Mouse (Mus musculus): ENCODE data around the gene Magi3. TPM values are rescaled to one million over a fixed set of nuclear protein-coding genes. Genes with fewer than 3 reads are reported as not detected.
A peak's percentile ranks its signal among the peaks of the same experiment; 100 is the strongest.

Magi3 gene
- polyA plus RNA-seq, 1 experiment from 2014 or later = 2.0 TPM

DNA sequence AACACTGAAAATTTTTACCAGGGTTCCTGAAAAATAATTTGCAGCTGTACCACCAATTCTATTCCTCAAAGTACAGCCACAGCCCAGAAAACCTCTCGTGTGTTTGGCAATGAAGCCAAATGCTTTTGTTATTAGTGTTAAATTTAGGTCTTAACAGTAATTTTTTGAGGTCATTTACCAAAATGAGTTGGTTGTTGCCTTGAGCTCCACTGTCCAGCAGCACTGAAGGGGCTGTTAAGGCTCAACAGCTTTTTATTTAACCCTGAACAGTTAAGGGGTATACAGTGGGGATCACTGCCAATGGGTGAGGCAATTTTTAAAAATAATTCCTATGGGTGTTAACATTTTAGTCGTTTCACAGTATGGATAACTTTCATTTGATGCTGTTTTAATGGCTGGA lies 252.9 kb downstream of the Magi3 start:
- H3K4me3 ChIP-seq (ENCODE audit: low read depth, low read length) = peak overlapping the region; percentile 99

More for the DNA sequence above, 252.9 kb downstream of the Magi3 start:
- peaks cover 21% of the 10 kb centered on the region for H3K36me3 ChIP-seq (replicated peaks; ENCODE audit: insufficient read depth, low read length)
- peak overlapping the region; percentile 87 for H3K4me2 ChIP-seq (ENCODE audit: low read depth, low read length)
- DNase-seq (no peak), ATAC-seq (no peak)
- no peak for TF ChIP-seq CTCF (IDR thresholded peaks at IDR 0.05; ENCODE audit: low read depth)
- H3K9ac ChIP-seq (replicated peaks) = peak overlapping the region; percentile 93
- H3K27ac ChIP-seq (ENCODE audit: low read depth) = peak overlapping the region; percentile 86; the same call in 1 of the 2 replicates
- no peaks in the 10 kb centered on the region for H3K9me3 ChIP-seq (ENCODE audit: low read length)
- H3K27me3 ChIP-seq (ENCODE audit: insufficient read depth, low read length) = no peaks in the 10 kb centered on the region
- WGBS (ENCODE audit: insufficient replicate concordance) = 10% methylated on average over 2 of the region's 2 CpGs
- H3K4me1 ChIP-seq (ENCODE audit: insufficient read depth) = peaks cover 8% of the 10 kb centered on the region

Data from liver, postnatal 0 days (tissue).